Mouse (Mus musculus) liver, embryonic 11.5 days (tissue): ENCODE results near the gene Wdr53. TPM values are rescaled to one million over a fixed set of nuclear protein-coding genes. Genes with fewer than 3 reads are reported as not detected.
A peak's percentile ranks its signal among the peaks of the same experiment; 100 is the strongest.
"Not testable (repeated sequence)": the region's sequence is repeated elsewhere in the genome, so short reads cannot be mapped to it uniquely, and the experiment has no call there.

Experiments used
- ATAC-seq: fragments of 200-750 bp; cut with Nextera tagmentation; replicated peaks from 2 replicates; pipeline ENCODE4 v1.8.0; 2017; ENCODE audit warnings: moderate number of reproducible peaks, mild to moderate bottlenecking, moderate TSS enrichment, moderate library complexity; ENCODE audit not compliant: low FRiP score
- DNase-seq: peaks from one replicate; pipeline ENCODE4 v3.0.0-alpha.2; 2017; ENCODE audit warnings: low spot score
- H3K27ac ChIP-seq: fragments of 300-500 bp; sonication (generic); 2 replicates; pipeline ENCODE4 v1.5.1; 2014; ENCODE audit warnings: mild to moderate bottlenecking, low read depth, low read length, control low read depth
- H3K27me3 ChIP-seq: fragments of 300-500 bp; sonication (generic); replicated peaks from 2 replicates; pipeline ENCODE4 v1.6.1; 2014; ENCODE audit warnings: low read length, mixed read lengths; ENCODE audit not compliant: control insufficient read depth, insufficient read depth
- H3K36me3 ChIP-seq: fragments of 300-500 bp; sonication (generic); 2 replicates; pipeline ENCODE4 v1.6.1; 2014; ENCODE audit warnings: mild to moderate bottlenecking, low read length, moderate library complexity, mixed read lengths; ENCODE audit not compliant: control insufficient read depth, insufficient read depth
- H3K4me1 ChIP-seq: fragments of 300-500 bp; sonication (generic); replicated peaks from 2 replicates; pipeline ENCODE4 v1.6.1; 2014; ENCODE audit warnings: low read length, mixed read lengths; ENCODE audit not compliant: control insufficient read depth, insufficient read depth
- H3K4me2 ChIP-seq: fragments of 300-500 bp; sonication (generic); 2 replicates; pipeline ENCODE4 v1.6.1; 2014; ENCODE audit warnings: mild to moderate bottlenecking, control low read depth, moderate library complexity
- H3K4me3 ChIP-seq: fragments of 300-500 bp; sonication (generic); 2 replicates; pipeline ENCODE4 v1.5.1; 2014; ENCODE audit warnings: low read depth, low read length, control low read depth
- H3K9ac ChIP-seq: fragments of 300-500 bp; sonication (generic); 2 replicates; pipeline ENCODE4 v1.6.1; 2014; ENCODE audit warnings: low read depth, low read length, control low read depth
- H3K9me3 ChIP-seq: fragments of 300-500 bp; sonication (generic); 2 replicates; pipeline ENCODE4 v1.6.1; 2016; ENCODE audit warnings: low read length, inconsistent platforms, mixed read lengths; ENCODE audit not compliant: control insufficient read depth
- WGBS: fragments of 180-500 bp; shearing (Covaris S2); extraction: QIAGEN DNeasy Blood & Tissue Kit; methylation state at CpG from one replicate; pipeline ENCODE4 v1.1.7; 2014; 5-methylcytosine and 5-hydroxymethylcytosine counted together
- polyA plus RNA-seq: library from polyadenylated mRNA; unstranded; fragments of >200 nt; fragmentation: Nextera tagmentation; extraction: Ambion mirVana; gene quantifications from 2 replicates; pipeline ENCODE4 v1.2.1, GENCODE M21; 2014

Gene Wdr53
- polyA plus RNA-seq, 1 experiment from 2014 or later = 23.2 TPM

GRCm38 (mm10) chr16:32232050-32232449 lies 15.0 kb upstream of the Wdr53 start:
- not testable (repeated sequence) for ATAC-seq, H3K4me2 ChIP-seq, H3K9me3 ChIP-seq, H3K4me3 ChIP-seq, DNase-seq, H3K4me1 ChIP-seq, H3K27ac ChIP-seq, H3K9ac ChIP-seq, H3K36me3 ChIP-seq, H3K27me3 ChIP-seq
- 80% methylated on average over 3 of the region's 3 CpGs for WGBS

GRCm38 (mm10) chr16:32237930-32238680 lies 8.9 kb upstream of the Wdr53 start:
- peaks cover 9% of the 10 kb centered on the region; the same call in 1 of the 2 replicates for H3K36me3 ChIP-seq
- no peak overlapping the region for H3K9ac ChIP-seq
- H3K9me3 ChIP-seq = no peaks in the 10 kb centered on the region
- H3K4me1 ChIP-seq = no peaks in the 10 kb centered on the region
- WGBS = 90% methylated on average over 19 of the region's 19 CpGs
- H3K27ac ChIP-seq = no peak overlapping the region
- H3K4me3 ChIP-seq = no peak overlapping the region
- ATAC-seq (no peak), DNase-seq (no peak)
- H3K4me2 ChIP-seq = no peak overlapping the region
- no peaks in the 10 kb centered on the region for H3K27me3 ChIP-seq

- no peak for DNase-seq
- no peak overlapping the region for H3K27ac ChIP-seq
- no peaks in the 10 kb centered on the region for H3K9me3 ChIP-seq
- H3K9ac ChIP-seq = no peak overlapping the region
- H3K4me1 ChIP-seq = no peaks in the 10 kb centered on the region; the same call in 1 of the 2 replicates
- no peak overlapping the region for H3K4me2 ChIP-seq
- no peak overlapping the region for H3K4me3 ChIP-seq
- H3K36me3 ChIP-seq = peaks cover 9% of the 10 kb centered on the region; the same call in 1 of the 2 replicates
- H3K27me3 ChIP-seq = no peaks in the 10 kb centered on the region
- 84% methylated on average over 2 of the region's 2 CpGs for WGBS
- ATAC-seq = no peak
Observed at GRCm38 (mm10) chr16:32239428-32240312, 7.4 kb upstream of the Wdr53 start.

- peaks cover 3% of the 10 kb centered on the region; the same call in 1 of the 2 replicates for H3K4me1 ChIP-seq
- H3K9me3 ChIP-seq = no peaks in the 10 kb centered on the region
- no peak overlapping the region for H3K4me3 ChIP-seq
- DNase-seq = no peak
- peak overlapping the region; percentile 13; the same call in 1 of the 2 replicates for H3K4me2 ChIP-seq
- no peaks in the 10 kb centered on the region for H3K27me3 ChIP-seq
- no peaks in the 10 kb centered on the region for H3K36me3 ChIP-seq
- H3K27ac ChIP-seq = no peak overlapping the region
- 82% methylated on average over 3 of the region's 3 CpGs for WGBS
- no peak for ATAC-seq
- H3K9ac ChIP-seq = no peak overlapping the region
Observed at GRCm38 (mm10) chr16:32243901-32244300, 3.1 kb upstream of the Wdr53 start.

DNA sequence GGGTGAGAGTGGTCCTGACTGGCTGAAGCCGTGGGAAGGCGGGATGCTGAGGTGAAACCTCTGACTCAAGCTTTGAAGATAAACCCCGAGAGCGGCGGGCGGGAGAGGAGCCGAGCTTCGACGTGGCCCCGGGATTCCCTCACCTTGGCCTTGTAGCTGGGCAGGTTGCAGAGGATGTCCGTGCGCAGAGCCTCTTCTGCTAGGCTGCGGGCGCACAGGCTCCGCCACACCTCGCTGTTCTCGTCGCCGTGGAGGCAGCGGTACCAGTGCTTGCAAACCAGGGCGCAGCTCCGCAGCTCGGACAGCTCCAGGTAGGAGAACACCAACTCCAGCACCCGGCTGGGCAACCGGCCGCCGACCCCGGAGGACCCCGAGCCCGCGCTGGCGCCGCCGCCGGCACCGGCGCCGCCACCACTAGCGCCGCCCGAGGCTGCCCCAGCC lies 656 bp upstream of the Wdr53 start:
- H3K36me3 ChIP-seq = no peaks in the 10 kb centered on the region
- peak; percentile 79 for DNase-seq
- H3K27ac ChIP-seq = peak overlapping the region; percentile 97
- WGBS = 0% methylated on average over 39 of the region's 41 CpGs
- peaks cover 3% of the 10 kb centered on the region; the same call in 1 of the 2 replicates for H3K4me1 ChIP-seq
- H3K4me2 ChIP-seq = peak overlapping the region; percentile 87
- peak overlapping the region; percentile 91 for H3K9ac ChIP-seq
- no peaks in the 10 kb centered on the region for H3K9me3 ChIP-seq
- ATAC-seq = peak; percentile 44
- H3K27me3 ChIP-seq = no peaks in the 10 kb centered on the region
- H3K4me3 ChIP-seq = peak overlapping the region; percentile 92

DNA sequence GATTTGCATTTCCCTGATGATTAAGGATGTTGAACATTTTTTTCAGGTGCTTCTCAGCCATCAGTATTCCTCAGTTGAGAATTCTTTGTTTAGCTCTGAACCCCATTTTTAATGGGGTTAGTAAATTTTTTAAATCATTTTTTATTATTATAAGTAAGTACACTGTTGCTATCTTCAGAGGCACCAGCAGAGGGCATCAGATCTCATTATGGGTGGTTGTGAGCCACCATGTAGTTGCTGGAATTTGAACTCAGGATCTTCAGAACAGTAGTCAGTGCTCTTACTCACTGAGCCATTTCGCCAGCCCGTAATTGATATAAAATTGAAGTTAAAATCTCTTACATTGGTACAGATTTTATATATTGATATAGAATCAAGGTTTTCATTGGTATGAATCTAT lies 17.2 kb downstream of the Wdr53 start:
- not testable (repeated sequence) for ATAC-seq, H3K9me3 ChIP-seq, H3K4me2 ChIP-seq, H3K9ac ChIP-seq, H3K4me1 ChIP-seq, H3K27me3 ChIP-seq, H3K27ac ChIP-seq, DNase-seq, H3K4me3 ChIP-seq, H3K36me3 ChIP-seq
- WGBS = 67% methylated on average over 2 of the region's 2 CpGs

DNA sequence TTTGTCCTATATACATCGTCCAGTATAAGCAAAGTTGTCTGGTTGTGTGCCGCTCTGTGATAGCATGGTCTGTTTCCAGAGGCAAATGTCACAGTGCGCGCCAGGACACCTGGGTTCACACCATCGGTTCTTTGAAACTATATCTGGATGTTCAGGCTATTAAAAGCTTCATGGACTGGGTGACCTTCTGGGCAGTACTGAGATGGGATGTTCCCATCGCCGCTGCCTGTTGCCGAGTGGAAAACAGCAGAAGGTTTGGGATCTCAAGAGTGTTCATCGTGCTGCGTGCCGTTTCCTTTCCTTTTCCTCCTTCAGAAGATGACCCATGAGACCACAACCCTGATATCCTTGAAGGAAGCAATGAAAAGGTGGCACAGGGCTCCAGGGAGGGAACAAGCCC lies 24.3 kb downstream of the Wdr53 start, which contains the start of gene Smco1:
Smco1 (plus strand) TSS at position 178 of the 400 bp plus-strand sequence.
- no peak within 1 kb of the TSS for H3K4me2 ChIP-seq
- no peaks in the 10 kb centered on the region for H3K4me1 ChIP-seq
- no peaks in the 10 kb centered on the region for H3K27me3 ChIP-seq
- DNase-seq (no peak), ATAC-seq (no peak)
- H3K27ac ChIP-seq = no peak within 1 kb of the TSS
- H3K9me3 ChIP-seq = no peaks in the 10 kb centered on the region
- H3K9ac ChIP-seq = no peak within 1 kb of the TSS
- no peaks in the 10 kb centered on the region for H3K36me3 ChIP-seq
- no peak within 1 kb of the TSS for H3K4me3 ChIP-seq
- 81% methylated on average over 11 of the region's 11 CpGs for WGBS

- no peaks in the 10 kb centered on the region for H3K36me3 ChIP-seq
- no peak for DNase-seq
- H3K4me2 ChIP-seq = no peak overlapping the region
- no peak overlapping the region for H3K27ac ChIP-seq
- H3K4me1 ChIP-seq = peaks cover 5% of the 10 kb centered on the region; the same call in 1 of the 2 replicates
- WGBS = 56% methylated on average over 9 of the region's 9 CpGs
- ATAC-seq = no peak
- H3K4me3 ChIP-seq = no peak overlapping the region
- no peaks in the 10 kb centered on the region for H3K9me3 ChIP-seq
- H3K27me3 ChIP-seq = no peaks in the 10 kb centered on the region
- no peak overlapping the region for H3K9ac ChIP-seq
Observed at GRCm38 (mm10) chr16:32273338-32273737, 26.3 kb downstream of the Wdr53 start.
